Mouse (Mus musculus): ENCODE data around the gene Spata18. TPM values are rescaled to one million over a fixed set of nuclear protein-coding genes. Genes with fewer than 3 reads are reported as not detected.

The Spata18 gene
- not detected in 2 replicates for polyA plus RNA-seq (2012; rRNA removed; ENCODE audit: low replicate concordance)

DNA sequence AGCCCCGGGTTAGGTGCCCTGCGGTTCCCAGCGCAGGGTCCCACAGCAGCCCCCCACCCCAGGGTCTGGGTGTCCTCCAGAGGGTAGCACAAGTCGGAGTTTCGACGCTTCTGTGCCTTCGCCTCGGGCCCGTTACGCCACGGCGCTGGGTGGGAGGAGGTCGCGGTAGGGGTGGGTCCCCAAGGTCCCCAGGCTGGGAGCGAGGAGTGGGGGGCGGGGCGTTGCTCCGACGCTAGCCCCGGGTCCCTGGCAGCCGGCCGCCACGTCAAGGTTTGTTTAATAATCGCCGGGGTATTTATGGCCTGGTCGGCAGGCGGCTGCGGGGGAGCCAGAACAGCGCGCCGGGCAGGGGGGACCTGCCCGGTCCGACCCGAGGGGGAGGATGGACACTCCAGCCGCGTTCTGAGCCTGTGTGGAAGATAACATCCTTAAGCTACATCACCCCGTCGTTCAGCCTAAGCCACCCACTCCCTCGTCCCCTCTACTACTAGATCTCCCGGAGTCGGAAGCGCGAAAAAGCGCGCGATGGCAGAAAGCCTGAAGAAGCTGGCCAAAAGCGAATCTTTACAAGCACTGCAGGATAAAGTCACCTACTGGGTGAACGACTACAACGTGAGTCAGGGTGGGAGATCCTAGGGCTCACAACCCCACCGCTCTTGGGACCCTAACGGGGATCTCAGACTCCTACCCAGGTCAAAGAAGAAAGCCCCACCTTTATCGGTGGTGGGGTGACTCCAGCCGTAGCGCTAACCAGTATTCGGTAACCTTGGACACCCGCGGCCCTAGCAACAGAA lies at the start of gene Spata18:
Gene Spata18, plus strand, starts transcription at position 319 of the 794 bp plus-strand sequence.

DNA sequence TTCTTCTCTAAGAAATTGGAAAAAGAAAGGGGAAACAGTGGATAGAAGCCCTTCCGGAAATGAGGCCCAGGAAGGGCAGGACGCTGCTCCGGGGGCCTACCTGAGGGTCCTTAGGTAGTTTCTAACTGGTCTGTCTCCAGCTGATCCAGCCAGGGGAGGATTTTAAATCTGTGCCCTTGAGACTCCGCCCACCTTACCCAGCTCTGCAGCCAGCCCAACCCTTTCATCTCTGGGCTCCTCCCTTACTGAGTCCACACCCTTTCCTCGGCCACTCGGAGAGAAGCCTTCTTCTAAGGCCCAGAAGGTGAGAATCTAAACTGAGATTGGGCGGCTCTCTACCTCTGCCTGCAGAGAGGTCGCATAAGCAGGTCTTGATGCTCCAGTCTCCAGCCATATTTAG lies 18.9 kb upstream of the Spata18 start, which contains the start of gene Lrrc66:
Gene Lrrc66, minus strand, starts transcription at position 236 of the 400 bp plus-strand sequence.

DNA sequence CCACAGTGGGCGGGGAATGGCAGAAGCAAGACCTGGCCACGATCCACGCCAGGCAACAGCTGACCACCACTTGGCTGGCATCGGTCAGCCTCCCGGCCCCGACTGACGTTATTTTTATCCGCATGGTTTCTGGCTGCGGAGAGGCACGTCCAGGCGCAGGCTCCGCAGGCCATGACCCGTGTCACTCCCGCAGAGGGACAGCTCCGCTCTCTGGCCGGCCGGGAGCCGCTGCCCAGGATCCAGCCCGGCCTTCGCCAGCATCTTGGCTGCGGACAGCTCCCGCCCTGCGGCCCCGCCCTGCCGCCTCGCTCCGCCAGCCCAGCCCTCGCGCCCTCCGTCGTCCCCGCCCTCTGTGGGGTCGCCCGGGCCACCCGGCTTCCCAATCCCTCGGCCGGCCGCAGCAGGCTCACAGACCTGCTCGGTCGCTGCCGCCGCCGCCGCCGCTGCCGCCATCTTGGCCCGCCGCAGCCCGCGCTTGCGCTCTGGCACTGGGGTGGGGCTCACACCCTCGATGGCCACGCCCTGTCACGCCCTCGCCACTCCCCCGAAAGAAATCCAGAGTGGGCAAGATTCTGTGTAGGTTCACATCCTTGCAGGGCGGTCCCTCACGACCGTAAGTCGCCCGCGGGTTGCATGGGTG lies 3.8 kb upstream of the Spata18 start, which contains the start of gene Sgcb:
Gene Sgcb, minus strand, starts transcription at position 530 of the 640 bp plus-strand sequence.

Other genes starting within 250 kb of the Spata18 start
- gene Cwh43, start 245.3 kb upstream of the Spata18 start, polyA plus RNA-seq (2012; rRNA removed; ENCODE audit: low replicate concordance), result 0.08 and 0.42 TPM in 2 replicates
- gene Dcun1d4, start 170.4 kb upstream of the Spata18 start, polyA plus RNA-seq (2012; rRNA removed; ENCODE audit: low replicate concordance), result 2.9 and 5.9 TPM in 2 replicates
- 0.03 TPM in 1 of 2 replicates, not detected in the other for gene Lrrc66, start 18.9 kb upstream of the Spata18 start, polyA plus RNA-seq (2012; rRNA removed; ENCODE audit: low replicate concordance)
- 6.2 and 22.5 TPM in 2 replicates for gene Sgcb, start 3.6 kb upstream of the Spata18 start, polyA plus RNA-seq (2012; rRNA removed; ENCODE audit: low replicate concordance)